Mouse (Mus musculus) spleen, postnatal 10 days (tissue): ENCODE data around the gene Zc4h2.

Experiments
- DNase-seq, 2 experiments: peaks; one replicate each; pipeline ENCODE4 v3.0.0; 2021 to 2022; ENCODE audit warnings: low spot score in 2 of 2

The Zc4h2 gene

DNA sequence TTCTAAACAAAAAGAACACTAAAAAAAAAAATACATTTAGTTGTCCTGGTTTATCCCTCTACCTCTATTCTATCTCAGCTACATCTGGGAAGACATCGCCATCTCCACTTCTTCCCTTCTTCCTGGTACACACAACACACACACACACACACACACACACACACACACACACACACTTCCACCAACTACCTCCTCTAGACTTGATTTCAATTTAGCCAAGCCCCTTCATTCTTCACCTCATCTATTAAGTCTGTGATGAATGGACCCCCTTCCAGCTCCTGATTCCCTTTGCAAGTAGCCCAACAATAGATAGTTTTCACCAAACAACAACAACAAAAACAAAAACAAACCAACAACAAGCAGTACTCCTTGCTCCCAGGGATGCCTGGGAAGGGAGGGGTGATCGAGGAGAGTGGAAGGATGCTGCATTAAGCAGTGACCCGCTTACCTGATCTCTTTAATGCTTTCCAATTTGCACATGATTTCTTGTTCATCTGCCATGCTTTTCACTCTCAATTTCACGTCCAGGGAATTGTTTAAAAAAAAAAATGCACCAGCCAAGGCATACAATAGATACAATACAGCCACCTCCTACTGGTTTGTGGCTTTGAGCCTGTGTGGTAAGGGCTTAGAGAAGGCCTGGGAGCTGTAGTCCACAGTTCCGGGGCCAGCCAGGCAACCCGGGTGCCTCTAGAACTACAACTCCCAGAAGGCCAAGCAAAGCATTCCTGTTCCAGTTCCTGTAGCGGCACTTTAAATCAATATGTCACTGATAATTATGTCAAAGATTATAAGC lies at the start of gene Zc4h2:
Gene Zc4h2, minus strand, starts transcription at position 706 of the 796 bp plus-strand sequence.
- DNase-seq = peak; percentile 7 to 59

DNA sequence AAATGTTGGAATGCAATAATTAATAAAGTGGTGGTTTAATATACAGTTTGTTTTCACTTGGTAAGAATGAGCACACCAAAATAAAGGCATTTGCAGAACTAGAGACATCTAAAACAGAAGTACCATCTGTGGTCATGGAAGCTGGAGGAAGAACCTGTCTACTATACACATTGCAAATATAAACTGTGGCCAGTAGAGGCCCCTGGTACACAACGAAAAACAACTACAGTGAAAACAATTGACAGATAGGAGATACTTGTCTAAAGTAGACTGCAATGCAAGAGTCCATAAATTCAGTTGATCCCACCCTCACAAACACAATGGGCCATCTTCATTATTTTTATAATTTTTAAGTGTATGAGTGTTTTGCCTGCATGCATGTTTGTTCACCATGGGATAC lies 28.8 kb upstream of the Zc4h2 start:
- no peak for DNase-seq

DNA sequence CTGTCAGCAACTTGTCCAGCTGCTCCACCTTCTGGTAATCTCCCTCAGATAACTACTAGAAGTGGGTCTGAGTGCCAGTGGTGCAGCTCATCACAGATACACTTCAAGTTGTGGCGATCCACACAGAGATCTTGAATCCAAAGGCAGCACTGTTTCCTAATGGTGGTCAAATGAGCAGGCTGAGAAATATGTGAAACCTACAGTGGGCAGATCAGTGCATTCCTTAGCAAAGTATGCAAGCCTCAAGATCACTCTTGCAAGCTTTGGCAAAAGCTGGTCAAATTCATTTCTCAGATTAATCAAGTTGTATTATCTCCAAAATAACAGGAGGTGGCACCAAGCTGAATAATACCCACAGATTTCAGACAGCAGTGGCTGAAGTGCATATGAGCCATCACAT lies 23.9 kb upstream of the Zc4h2 start:
- DNase-seq = no peak

DNA sequence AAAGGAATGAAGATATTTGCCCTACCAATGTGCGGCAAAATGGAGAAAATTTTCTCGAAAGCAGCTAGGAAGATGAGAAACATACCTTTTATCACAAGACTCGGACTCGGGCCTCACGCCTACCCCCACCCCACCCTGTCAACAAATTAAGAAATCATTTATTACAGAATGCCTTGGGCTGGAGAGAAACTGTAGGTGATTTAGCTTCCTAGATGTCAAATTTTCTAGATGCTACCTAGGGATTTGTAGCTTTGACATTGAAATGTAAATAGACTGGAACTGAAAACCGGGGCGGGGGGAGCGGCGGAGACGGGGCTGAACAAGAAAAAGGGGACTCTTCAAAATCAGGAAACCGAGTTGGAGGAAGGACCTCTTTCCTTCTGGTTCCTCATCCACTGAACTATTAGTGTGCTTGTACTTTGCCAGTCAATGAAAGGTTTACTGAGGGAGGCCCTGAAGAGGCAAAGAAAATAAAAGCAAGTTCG lies 333 bp upstream of the Zc4h2 start:
- DNase-seq = peak in 1 of 2 experiments; percentile 12

DNA sequence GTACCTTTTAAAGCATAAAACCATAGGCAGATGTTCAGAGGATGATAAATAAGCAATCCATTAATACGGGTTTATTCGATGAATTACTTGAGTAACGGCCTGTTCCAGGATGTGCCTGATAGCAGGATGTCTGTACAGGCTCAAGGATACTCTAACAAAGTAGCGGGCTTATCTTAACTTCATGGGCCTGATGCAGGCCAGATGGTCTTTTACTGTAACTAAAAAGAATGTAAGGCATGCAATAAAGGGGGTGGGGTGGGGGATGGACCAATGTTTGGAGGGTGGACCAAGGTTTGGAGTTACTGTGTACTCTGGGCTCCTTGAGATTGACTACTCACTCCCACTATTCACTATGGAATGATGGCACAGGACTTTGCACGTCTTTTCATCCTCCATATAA lies 57.7 kb downstream of the Zc4h2 start:
- DNase-seq = no peak
